Mouse (Mus musculus): ENCODE measurements around the gene Gm15091. TPM values are rescaled to one million over a fixed set of nuclear protein-coding genes. Genes with fewer than 3 reads are reported as not detected.

Gene Gm15091
- not detected in 4 replicates for total RNA-seq (2023)

DNA sequence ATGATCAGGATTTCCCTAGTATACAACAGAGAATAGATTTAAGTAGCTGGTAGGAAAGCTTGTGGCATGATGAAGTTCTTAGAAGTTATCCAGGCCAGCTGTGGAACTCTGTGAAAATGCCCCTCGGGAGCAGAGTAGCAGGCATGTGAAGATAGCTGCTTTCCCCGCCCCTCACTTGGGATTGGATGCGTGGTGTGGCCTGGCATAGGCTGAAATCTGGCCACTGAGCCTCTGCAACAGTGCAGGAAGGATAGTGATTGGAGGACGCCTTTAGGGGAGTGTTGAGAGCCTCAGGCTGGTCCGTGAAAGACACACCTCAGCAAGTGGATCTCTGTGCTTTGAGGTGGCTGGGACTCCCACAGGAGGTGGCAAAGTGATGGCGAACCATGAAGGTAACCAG is at the start of gene Gm15091:
Gene Gm15091, plus strand, starts transcription at position 301 of the 400 bp plus-strand sequence.

Other genes with a start within 250 kb of the Gm15091 start
- gene Gm15097, start 157.2 kb upstream of the Gm15091 start, total RNA-seq (2023), result not detected in 4 replicates

Data from B cell, adult 62 days (primary cell).